Mouse (Mus musculus) limb, embryonic 10.5 days (tissue): ENCODE results near the gene Gm7145. TPM values are rescaled to one million over a fixed set of nuclear protein-coding genes. Genes with fewer than 3 reads are reported as not detected.
"Not testable (repeated sequence)": the region's sequence is repeated elsewhere in the genome, so short reads cannot be mapped to it uniquely, and the experiment has no call there.

Experiments used
- DNase-seq: peaks from one replicate; pipeline ENCODE4 v3.0.0-alpha.2; 2017; ENCODE audit warnings: low spot score
- H3K27ac ChIP-seq: fragments of 300-500 bp; sonication (generic); 2 replicates; pipeline ENCODE4 v1.5.1; 2016; ENCODE audit warnings: mild to moderate bottlenecking
- H3K27me3 ChIP-seq: fragments of 300-500 bp; sonication (generic); 2 replicates; pipeline ENCODE4 v1.6.1; 2016; ENCODE audit warnings: low read depth, mild to moderate bottlenecking; ENCODE audit not compliant: poor library complexity, severe bottlenecking
- H3K36me3 ChIP-seq: fragments of 300-500 bp; sonication (generic); 2 replicates; pipeline ENCODE4 v1.6.1; 2016; ENCODE audit warnings: mild to moderate bottlenecking, moderate library complexity
- H3K4me1 ChIP-seq: fragments of 300-500 bp; sonication (generic); 2 replicates; pipeline ENCODE4 v1.6.1; 2016
- H3K4me3 ChIP-seq: fragments of 300-500 bp; sonication (generic); 2 replicates; pipeline ENCODE4 v1.5.1; 2016; ENCODE audit warnings: mild to moderate bottlenecking, moderate library complexity
- H3K9me3 ChIP-seq: fragments of 300-500 bp; sonication (generic); replicated peaks from 2 replicates; pipeline ENCODE4 v1.6.1; 2016; ENCODE audit warnings: mild to moderate bottlenecking
- WGBS: fragments of 180-500 bp; shearing (Covaris S2); methylation state at CpG from one replicate; pipeline ENCODE4 v1.1.7; 2016; 5-methylcytosine and 5-hydroxymethylcytosine counted together
- polyA plus RNA-seq: library from polyadenylated mRNA; unstranded; fragments of >200 nt; fragmentation: Nextera tagmentation; extraction: Ambion mirVana; gene quantifications from 2 replicates; pipeline ENCODE4 v1.2.1, GENCODE M21; 2016

Gene Gm7145
- polyA plus RNA-seq, result not detected in 2 replicates

- no peaks in the 10 kb centered on the region for H3K27me3 ChIP-seq
- no peak within 1 kb of the TSS for H3K27ac ChIP-seq
- H3K4me3 ChIP-seq, result no peak within 1 kb of the TSS
- no peaks in the 10 kb centered on the region for H3K9me3 ChIP-seq
- WGBS, result 80% methylated on average over 4 of the region's 4 CpGs
- H3K36me3 ChIP-seq, result no peaks in the 10 kb centered on the region
- no peaks in the 10 kb centered on the region for H3K4me1 ChIP-seq
- DNase-seq, result no peak
Measured at GRCm38 (mm10) chr1:117965639-117966038, at the start of gene Gm7145. Gm7145 (plus strand) TSS chr1:117965939.

DNA sequence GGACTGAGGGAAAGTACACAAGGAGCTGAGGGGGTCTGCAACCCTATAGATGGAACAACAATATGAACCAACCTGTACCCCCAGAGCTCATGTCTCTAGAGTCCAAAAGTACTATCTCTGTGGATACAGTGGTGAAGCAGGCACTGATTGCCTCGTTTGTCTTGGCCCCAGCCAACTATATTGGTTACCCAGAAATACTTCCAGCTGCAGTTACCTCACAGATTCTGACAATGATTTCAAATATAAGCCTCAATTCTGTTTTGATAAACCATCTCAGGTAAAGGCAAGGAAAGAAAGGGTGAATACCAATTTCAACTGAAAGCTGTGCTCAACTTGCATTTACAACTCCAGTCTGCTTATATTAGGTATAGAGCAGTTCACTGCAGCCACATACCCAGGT, 38.0 kb upstream of the Gm7145 start, which contains the start of gene Gm28168:
TSS of gene Gm28168 (plus strand) at position 301 of the 400 bp plus-strand sequence.
- not testable (repeated sequence) for H3K4me1 ChIP-seq, H3K27ac ChIP-seq, H3K27me3 ChIP-seq, H3K9me3 ChIP-seq, DNase-seq, H3K4me3 ChIP-seq, H3K36me3 ChIP-seq
- WGBS, result 63% methylated on average over 1 of the region's 1 CpGs

GRCm38 (mm10) chr1:118003876-118004275, 38.1 kb downstream of the Gm7145 start:
- H3K9me3 ChIP-seq, H3K27ac ChIP-seq, H3K36me3 ChIP-seq, DNase-seq, H3K4me3 ChIP-seq, H3K4me1 ChIP-seq, H3K27me3 ChIP-seq: not testable (repeated sequence)

- not testable (repeated sequence) for H3K9me3 ChIP-seq, H3K27me3 ChIP-seq, H3K36me3 ChIP-seq, H3K27ac ChIP-seq, H3K4me1 ChIP-seq, DNase-seq, H3K4me3 ChIP-seq
- WGBS, result 24% methylated on average over 8 of the region's 8 CpGs
Measured at GRCm38 (mm10) chr1:118012736-118013135, 47.0 kb downstream of the Gm7145 start.

Other genes starting within 250 kb of the Gm7145 start
- gene B020011L13Rik, start 184.8 kb upstream of the Gm7145 start, polyA plus RNA-seq, result not detected in 2 replicates
- not detected in 2 replicates for gene Gm28360, start 135.9 kb upstream of the Gm7145 start, polyA plus RNA-seq
- not detected in 2 replicates for gene Gm28168, start 37.9 kb upstream of the Gm7145 start, polyA plus RNA-seq
- 0.14 TPM in 2 replicates for gene Gm29106, start 210.6 kb downstream of the Gm7145 start, polyA plus RNA-seq